Mouse (Mus musculus) left cerebral cortex, adult 6 months (tissue): Measurements from ENCODE around the gene Rps27l. TPM values are rescaled to one million over a fixed set of nuclear protein-coding genes. Genes with fewer than 3 reads are reported as not detected.

ENCODE experiments used
- long read RNA-seq, 2 experiments: library from polyadenylated mRNA; unstranded; transcript quantifications; one replicate each; pipeline ENCODE4 v2.0.0; 2019 to 2020
- polyA plus RNA-seq: library from polyadenylated mRNA; unstranded; fragments of <200 nt; fragmentation: Nextera tagmentation; gene quantifications from 2 replicates; pipeline ENCODE4 v1.2.3, GENCODE M21; 2021

Gene Rps27l
- polyA plus RNA-seq: 117 and 130 TPM in 2 replicates
- long read RNA-seq, experiment 1, transcript Rps27l-201 (4 exons, 499 nt): major isoform, 13 of 13 reads
- long read RNA-seq, experiment 1, partial matches to known transcripts: 0 of 13 reads
- long read RNA-seq, experiment 1, other reads (novel, unspliced or antisense): 0 of 13 reads
- long read RNA-seq, experiment 2, transcript Rps27l-201 (4 exons, 499 nt): major isoform, 61 of 65 reads
- long read RNA-seq, experiment 2, partial matches to known transcripts: 4 of 65 reads
- long read RNA-seq, experiment 2, other reads (novel, unspliced or antisense): 0 of 65 reads

DNA sequence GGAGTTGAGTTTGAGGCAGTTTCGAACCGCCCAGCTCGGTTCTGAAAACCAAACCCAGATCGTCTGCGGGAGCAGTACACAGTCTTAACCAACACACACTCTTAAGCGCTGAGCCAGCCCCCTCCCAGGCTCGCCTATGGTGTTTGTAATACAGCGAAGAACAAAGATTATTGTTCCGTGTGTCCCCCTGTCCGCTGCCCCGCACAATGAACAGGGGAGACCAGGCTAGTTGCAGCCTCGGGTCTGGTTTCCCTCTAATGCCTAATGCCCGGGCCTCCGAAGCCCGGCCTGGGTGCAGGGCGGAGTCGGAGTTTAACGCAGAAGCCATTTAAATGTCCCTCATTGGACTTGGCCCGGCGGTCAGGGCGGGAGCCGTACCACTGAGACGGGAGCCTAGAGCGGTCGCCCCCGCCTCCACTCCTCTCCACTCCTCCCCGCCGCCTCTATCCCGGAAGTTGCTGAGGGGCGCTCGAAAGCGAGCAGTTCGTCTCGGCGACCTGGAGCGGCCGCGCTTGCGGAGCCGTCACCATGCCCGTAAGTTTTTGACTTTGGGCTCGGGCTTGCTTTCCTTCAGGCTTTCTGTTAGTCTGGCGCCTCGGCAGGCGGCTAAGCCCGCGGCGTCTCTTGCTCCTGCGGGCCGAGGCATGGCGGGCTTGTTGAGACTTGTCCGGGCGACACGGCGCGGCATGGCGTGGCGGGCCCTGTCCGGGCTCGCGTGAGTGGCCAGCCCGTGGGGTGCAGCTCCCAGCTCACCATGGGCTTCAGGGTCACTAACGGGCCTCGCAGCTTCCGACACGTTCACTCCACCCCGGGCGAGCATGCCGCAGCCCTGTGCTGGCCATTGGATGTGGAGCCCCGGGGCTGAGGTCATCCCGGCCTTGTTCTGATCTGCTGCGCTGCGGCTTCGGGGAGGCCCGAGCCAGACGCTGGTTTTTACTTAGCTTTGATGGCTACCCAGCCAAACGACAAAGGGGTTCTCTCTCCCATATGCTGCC lies at the start of gene Rps27l:
Gene Rps27l (plus strand): TSS at position 440 of the 995 bp plus-strand sequence.

DNA sequence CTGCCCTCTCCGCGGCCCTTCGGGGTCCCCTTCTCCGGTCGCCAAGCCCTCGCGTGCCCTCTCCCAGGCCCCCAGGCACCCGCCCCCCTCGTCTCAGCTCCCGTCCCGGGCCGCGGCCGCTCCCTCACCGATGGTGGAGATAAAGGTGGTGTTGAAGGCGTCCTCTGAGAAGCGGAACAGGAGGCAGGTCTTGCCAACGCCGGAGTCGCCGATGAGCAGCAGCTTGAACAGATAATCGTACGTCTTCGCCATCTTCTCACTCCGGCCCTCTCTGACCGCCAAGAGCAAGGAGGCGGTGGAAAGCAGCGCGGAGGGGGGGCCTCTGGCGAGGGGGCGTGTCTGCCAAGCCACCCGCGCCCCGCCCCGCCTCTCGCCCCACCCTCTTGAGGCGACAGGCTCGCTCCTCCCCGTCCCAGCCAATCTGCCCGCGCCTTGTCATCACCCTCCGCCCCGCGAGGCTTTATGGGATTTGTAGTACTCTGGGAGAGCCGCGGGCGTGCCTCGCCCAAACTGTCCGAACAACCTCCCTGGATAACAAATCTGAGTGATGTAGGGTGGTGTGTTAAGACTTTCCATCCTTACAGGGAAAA lies 26.4 kb upstream of the Rps27l start, which contains the start of gene Rab8b:
Gene Rab8b (minus strand): TSS at position 306 of the 590 bp plus-strand sequence.

DNA sequence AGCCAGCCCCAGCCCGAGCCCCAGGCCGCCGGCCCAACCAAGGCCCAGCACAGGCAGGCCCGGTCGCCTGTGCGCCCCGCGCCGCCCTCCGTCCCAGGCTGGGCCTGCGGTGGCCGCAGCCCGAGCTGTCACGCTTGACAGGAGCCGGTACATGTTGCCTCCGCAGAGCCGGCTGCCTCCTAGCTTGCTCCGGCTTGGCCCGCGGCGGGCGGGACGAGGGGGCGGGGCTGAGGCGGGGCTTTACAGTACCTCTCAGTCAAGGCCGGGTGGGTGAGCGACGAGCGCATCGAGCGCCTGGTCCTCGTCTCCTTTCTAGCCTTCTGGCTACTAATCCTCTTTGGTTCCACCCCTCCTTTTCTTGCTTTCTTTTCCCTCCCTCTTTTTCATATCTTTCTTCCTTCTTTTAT lies 29.4 kb downstream of the Rps27l start, which contains the start of gene Lactb:
Gene Lactb (minus strand): TSS at position 246 of the 407 bp plus-strand sequence.

Other genes with a start within 250 kb of the Rps27l start
- gene Car12, start 232.4 kb upstream of the Rps27l start, polyA plus RNA-seq: 8.2 and 9.6 TPM in 2 replicates
- 8.7 and 11.5 TPM in 2 replicates for gene Aph1b, start 150.6 kb upstream of the Rps27l start, polyA plus RNA-seq
- gene Gm10647, start 149.0 kb upstream of the Rps27l start, polyA plus RNA-seq: 0.10 TPM in 1 of 2 replicates, not detected in the other
- gene Aph1c, start 111.4 kb upstream of the Rps27l start, polyA plus RNA-seq: 7.2 and 10.6 TPM in 2 replicates
- gene Rab8b, start 26.4 kb upstream of the Rps27l start, polyA plus RNA-seq: 8.2 and 9.2 TPM in 2 replicates
- gene Lactb, start 29.4 kb downstream of the Rps27l start, polyA plus RNA-seq: 3.5 and 15.8 TPM in 2 replicates
- gene Tpm1, start 103.3 kb downstream of the Rps27l start, polyA plus RNA-seq: 261 and 268 TPM in 2 replicates